Mouse (Mus musculus): ENCODE measurements around the gene Tssk6. TPM values are rescaled to one million over a fixed set of nuclear protein-coding genes. Genes with fewer than 3 reads are reported as not detected.

The Tssk6 gene
- total RNA-seq, 2 experiments from 2014 or later: 0.27 to 0.28 TPM

Other genes starting within 250 kb of the Tssk6 start
- gene Zfp964, start 247.7 kb upstream of the Tssk6 start, total RNA-seq (2021): 1 to 10 TPM; 4.3 to 5.5 TPM
- 10 to 100 TPM; 19.1 to 19.7 TPM for gene Zfp869, start 191.5 kb upstream of the Tssk6 start, total RNA-seq (2021)
- 1 to 10 TPM; 4.2 to 4.5 TPM for gene Zfp963, start 152.2 kb upstream of the Tssk6 start, total RNA-seq (2021)
- 1 to 10 TPM; 1.8 to 2.6 TPM for gene Gm20422, start 127.3 kb upstream of the Tssk6 start, total RNA-seq (2021)
- 10 to 100 TPM; 39.9 to 44.5 TPM for gene Atp13a1, start 111.0 kb upstream of the Tssk6 start, total RNA-seq (2021)
- 10 to 100 TPM; 26.1 to 28.8 TPM for gene Zfp866, start 111.0 kb upstream of the Tssk6 start, total RNA-seq (2021)
- 10 to 100 TPM; 10.9 to 15.2 TPM for gene Gmip, start 93.5 kb upstream of the Tssk6 start, total RNA-seq (2021)
- under 1 TPM; 0.35 to 0.37 TPM for gene Lpar2, start 79.8 kb upstream of the Tssk6 start, total RNA-seq (2021)
- gene Pbx4, start 69.7 kb upstream of the Tssk6 start, total RNA-seq (2021): 10 to 100 TPM; 13.3 to 13.6 TPM
- 1 to 10 TPM in 1 of 2 experiments, under 1 TPM in 1; 0.89 to 1.3 TPM for gene Cilp2, start 14.5 kb upstream of the Tssk6 start, total RNA-seq (2021)
- gene Ndufa13, start 374 bp downstream of the Tssk6 start, total RNA-seq (2021): 100 to 1,000 TPM; 159 to 174 TPM
- gene Yjefn3, start 528 bp downstream of the Tssk6 start, total RNA-seq (2021): 10 to 100 TPM; 29.0 to 37.5 TPM
- 10 to 100 TPM; 30.7 TPM for gene Gatad2a, start 94.2 kb downstream of the Tssk6 start, total RNA-seq (2021)
- gene Mau2, start 140.6 kb downstream of the Tssk6 start, total RNA-seq (2021): 10 to 100 TPM; 77.2 to 83.9 TPM
- gene Sugp1, start 140.6 kb downstream of the Tssk6 start, total RNA-seq (2021): 10 to 100 TPM; 48.7 to 58.3 TPM
- 1 to 10 TPM; 2.9 to 4.9 TPM for gene Tm6sf2, start 170.7 kb downstream of the Tssk6 start, total RNA-seq (2021)
- gene Hapln4, start 181.3 kb downstream of the Tssk6 start, total RNA-seq (2021): 10 to 100 TPM; 68.2 to 77.5 TPM
- gene Ncan, start 218.7 kb downstream of the Tssk6 start, total RNA-seq (2021): 100 to 1,000 TPM; 188 to 207 TPM
- gene Nr2c2ap, start 229.1 kb downstream of the Tssk6 start, total RNA-seq (2021): 10 to 100 TPM; 25.5 to 29.8 TPM
- 10 to 100 TPM; 11.8 to 12.0 TPM for gene Rfxank, start 237.0 kb downstream of the Tssk6 start, total RNA-seq (2021)
- 10 to 100 TPM; 47.0 to 47.5 TPM for gene Borcs8, start 237.3 kb downstream of the Tssk6 start, total RNA-seq (2021)
- gene Mef2b, start 237.5 kb downstream of the Tssk6 start, total RNA-seq (2021): not detected